Mouse (Mus musculus) stomach, embryonic 16.5 days (tissue): ENCODE results near the gene Slc7a10. TPM values are rescaled to one million over a fixed set of nuclear protein-coding genes. Genes with fewer than 3 reads are reported as not detected.

ENCODE experiments used
- ATAC-seq: fragments of 200-750 bp; cut with Nextera tagmentation; 2 replicates; pipeline ENCODE4 v1.8.0; 2017; ENCODE audit warnings: moderate number of reproducible peaks, moderate TSS enrichment; ENCODE audit not compliant: insufficient read depth, low FRiP score
- H3K27ac ChIP-seq: fragments of 300-500 bp; sonication (generic); 2 replicates; pipeline ENCODE4 v1.5.1; 2014; ENCODE audit warnings: low read length
- H3K27me3 ChIP-seq: fragments of 300-500 bp; sonication (generic); 2 replicates; pipeline ENCODE4 v1.6.1; 2014; ENCODE audit warnings: low read length, control low read depth, mixed read lengths; ENCODE audit not compliant: control insufficient read depth, insufficient read depth
- H3K36me3 ChIP-seq: fragments of 300-500 bp; sonication (generic); 2 replicates; pipeline ENCODE4 v1.6.1; 2014; ENCODE audit warnings: low read length; ENCODE audit not compliant: control insufficient read depth, insufficient read depth
- H3K4me1 ChIP-seq: fragments of 300-500 bp; sonication (generic); 2 replicates; pipeline ENCODE4 v1.6.1; 2014; ENCODE audit warnings: low read length, control low read depth, mixed read lengths; ENCODE audit not compliant: control insufficient read depth, insufficient read depth
- H3K4me2 ChIP-seq: fragments of 300-500 bp; sonication (generic); 2 replicates; pipeline ENCODE4 v1.6.1; 2014; ENCODE audit warnings: low read depth, low read length, mixed read lengths
- H3K4me3 ChIP-seq: fragments of 300-500 bp; sonication (generic); replicated peaks from 2 replicates; pipeline ENCODE4 v1.5.1; 2014; ENCODE audit warnings: mild to moderate bottlenecking, low read length
- H3K9ac ChIP-seq: fragments of 300-500 bp; sonication (generic); 2 replicates; pipeline ENCODE4 v1.6.1; 2014; ENCODE audit warnings: low read length
- H3K9me3 ChIP-seq: fragments of 300-500 bp; sonication (generic); replicated peaks from 2 replicates; pipeline ENCODE4 v1.6.1; 2016; ENCODE audit warnings: low read length, control low read depth; ENCODE audit not compliant: control insufficient read depth
- WGBS: fragments of 180-500 bp; shearing (Covaris S2); extraction: QIAGEN DNeasy Blood & Tissue Kit; methylation state at CpG from one replicate; pipeline ENCODE4 v1.1.7; 2014; 5-methylcytosine and 5-hydroxymethylcytosine counted together
- polyA plus RNA-seq: library from polyadenylated mRNA; unstranded; fragments of >200 nt; fragmentation: Nextera tagmentation; extraction: Ambion mirVana; gene quantifications from 2 replicates; pipeline ENCODE4 v1.2.1, GENCODE M21; 2015

Slc7a10 gene
- polyA plus RNA-seq, 1 experiment from 2014 or later, result 5.0 TPM

- H3K36me3 ChIP-seq, result no peaks in the 10 kb centered on the region
- 82% methylated on average over 2 of the region's 2 CpGs for WGBS
- ATAC-seq, result no peak
Measured at GRCm38 (mm10) chr7:35167925-35168324, 18.3 kb upstream of the Slc7a10 start.

DNA sequence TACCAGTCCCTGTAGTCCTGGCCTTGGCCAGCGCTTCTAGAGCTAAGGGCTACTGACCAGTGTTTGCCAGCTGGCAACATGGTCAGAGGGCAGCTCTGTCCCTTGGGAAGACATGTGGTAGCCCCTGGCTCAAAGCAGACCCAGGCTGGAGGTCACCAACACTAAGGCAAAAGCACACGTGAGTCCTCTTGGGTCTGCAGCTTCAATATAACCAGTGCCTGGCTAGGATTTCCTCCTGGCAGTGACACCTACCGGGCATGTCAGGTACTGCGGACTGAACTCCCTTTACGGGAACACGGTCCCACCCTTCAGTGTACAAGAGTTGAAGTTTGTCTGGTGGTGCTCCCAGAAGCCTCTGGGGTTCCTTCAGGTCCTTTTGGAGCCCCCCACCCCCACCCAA lies 16.8 kb upstream of the Slc7a10 start:
- ATAC-seq, result no peak
- 13% methylated on average over 6 of the region's 6 CpGs for WGBS
- no peak overlapping the region for H3K9ac ChIP-seq

More at GRCm38 (mm10) chr7:35167925-35168324, 18.3 kb upstream of the Slc7a10 start:
- H3K27ac ChIP-seq, result no peak overlapping the region
- H3K9ac ChIP-seq, result no peak overlapping the region
- H3K4me2 ChIP-seq, result no peak overlapping the region
- H3K4me1 ChIP-seq, result no peaks in the 10 kb centered on the region
- no peak overlapping the region for H3K4me3 ChIP-seq
- H3K9me3 ChIP-seq, result no peaks in the 10 kb centered on the region
- peaks cover 7% of the 10 kb centered on the region; the same call in 1 of the 2 replicates for H3K27me3 ChIP-seq

GRCm38 (mm10) chr7:35171867-35172382 lies 14.3 kb upstream of the Slc7a10 start:
- Histone ChIP-seq H3K27me3 (peaks cover 8% of the 10 kb centered on the region; the same call in 1 of the 2 replicates), H3K4me2 (peak overlapping the region; percentile 38), H3K4me3 (no peak overlapping the region), H3K4me1 (no peaks in the 10 kb centered on the region), H3K27ac (no peak overlapping the region), H3K9ac (peak overlapping the region; percentile 49; the same call in 1 of the 2 replicates), H3K36me3 (no peaks in the 10 kb centered on the region), H3K9me3 (no peaks in the 10 kb centered on the region)
- peak; percentile 57; the same call in 1 of the 2 replicates for ATAC-seq
- WGBS, result 4% methylated on average over 16 of the region's 16 CpGs

More for the DNA sequence above, 16.8 kb upstream of the Slc7a10 start:
- peaks cover 8% of the 10 kb centered on the region; the same call in 1 of the 2 replicates for H3K27me3 ChIP-seq
- H3K4me1 ChIP-seq, result no peaks in the 10 kb centered on the region
- H3K4me2 ChIP-seq, result no peak overlapping the region
- H3K4me3 ChIP-seq, result no peak overlapping the region
- H3K27ac ChIP-seq, result no peak overlapping the region
- no peaks in the 10 kb centered on the region for H3K9me3 ChIP-seq
- no peaks in the 10 kb centered on the region for H3K36me3 ChIP-seq

DNA sequence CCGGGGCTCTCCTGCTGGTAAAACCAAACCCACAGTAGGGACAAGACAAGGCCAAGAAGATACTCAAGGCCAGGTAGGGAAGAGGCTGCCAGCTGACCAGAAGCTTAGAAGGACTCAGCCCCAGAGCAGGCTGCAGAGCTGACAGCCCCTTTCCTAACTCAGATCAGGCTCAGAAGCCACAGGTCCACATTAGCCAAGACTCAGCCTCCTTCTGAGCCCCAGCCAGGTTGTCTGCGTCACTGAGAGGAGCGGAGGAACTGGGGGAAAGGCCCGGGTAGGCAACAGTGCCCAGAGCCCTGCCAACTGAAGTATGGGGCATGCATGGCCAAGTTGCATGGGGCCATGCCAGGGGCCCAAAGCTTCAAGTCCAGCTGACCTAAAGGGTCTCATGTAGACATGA lies 13.7 kb upstream of the Slc7a10 start:
- WGBS, result 68% methylated on average over 4 of the region's 4 CpGs

DNA sequence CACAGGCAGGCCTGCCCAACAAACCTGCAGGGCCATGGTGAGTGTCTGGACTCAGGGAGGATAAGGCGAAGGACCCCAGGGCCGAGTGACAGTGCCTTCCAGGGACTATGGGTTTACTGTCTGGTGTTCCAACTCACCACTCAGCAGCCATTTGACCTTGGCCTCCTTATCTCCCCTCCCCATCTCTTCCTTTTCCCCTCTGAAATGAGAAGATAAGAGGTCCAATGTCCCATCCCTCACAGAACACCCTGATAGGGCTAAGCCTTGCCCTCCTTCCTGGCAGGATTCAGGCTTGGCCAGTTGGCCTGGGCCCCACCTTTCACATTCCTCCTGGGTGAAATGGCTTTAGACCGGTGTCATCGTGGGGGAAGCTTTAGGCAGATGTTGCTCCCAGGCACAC lies 10.7 kb upstream of the Slc7a10 start:
- Histone ChIP-seq H3K27ac (no peak overlapping the region), H3K9ac (no peak overlapping the region), H3K27me3 (peaks cover 8% of the 10 kb centered on the region; the same call in 1 of the 2 replicates), H3K4me3 (no peak overlapping the region), H3K9me3 (no peaks in the 10 kb centered on the region), H3K4me2 (no peak overlapping the region), H3K4me1 (no peaks in the 10 kb centered on the region), H3K36me3 (no peaks in the 10 kb centered on the region)
- ATAC-seq, result no peak
- 78% methylated on average over 4 of the region's 4 CpGs for WGBS

More for the DNA sequence above, 13.7 kb upstream of the Slc7a10 start:
- Histone ChIP-seq H3K4me1 (no peaks in the 10 kb centered on the region), H3K36me3 (no peaks in the 10 kb centered on the region), H3K9me3 (no peaks in the 10 kb centered on the region), H3K9ac (peak overlapping the region; percentile 49; the same call in 1 of the 2 replicates), H3K27ac (no peak overlapping the region), H3K4me2 (no peak overlapping the region), H3K27me3 (peaks cover 8% of the 10 kb centered on the region; the same call in 1 of the 2 replicates), H3K4me3 (no peak overlapping the region)
- no peak for ATAC-seq

DNA sequence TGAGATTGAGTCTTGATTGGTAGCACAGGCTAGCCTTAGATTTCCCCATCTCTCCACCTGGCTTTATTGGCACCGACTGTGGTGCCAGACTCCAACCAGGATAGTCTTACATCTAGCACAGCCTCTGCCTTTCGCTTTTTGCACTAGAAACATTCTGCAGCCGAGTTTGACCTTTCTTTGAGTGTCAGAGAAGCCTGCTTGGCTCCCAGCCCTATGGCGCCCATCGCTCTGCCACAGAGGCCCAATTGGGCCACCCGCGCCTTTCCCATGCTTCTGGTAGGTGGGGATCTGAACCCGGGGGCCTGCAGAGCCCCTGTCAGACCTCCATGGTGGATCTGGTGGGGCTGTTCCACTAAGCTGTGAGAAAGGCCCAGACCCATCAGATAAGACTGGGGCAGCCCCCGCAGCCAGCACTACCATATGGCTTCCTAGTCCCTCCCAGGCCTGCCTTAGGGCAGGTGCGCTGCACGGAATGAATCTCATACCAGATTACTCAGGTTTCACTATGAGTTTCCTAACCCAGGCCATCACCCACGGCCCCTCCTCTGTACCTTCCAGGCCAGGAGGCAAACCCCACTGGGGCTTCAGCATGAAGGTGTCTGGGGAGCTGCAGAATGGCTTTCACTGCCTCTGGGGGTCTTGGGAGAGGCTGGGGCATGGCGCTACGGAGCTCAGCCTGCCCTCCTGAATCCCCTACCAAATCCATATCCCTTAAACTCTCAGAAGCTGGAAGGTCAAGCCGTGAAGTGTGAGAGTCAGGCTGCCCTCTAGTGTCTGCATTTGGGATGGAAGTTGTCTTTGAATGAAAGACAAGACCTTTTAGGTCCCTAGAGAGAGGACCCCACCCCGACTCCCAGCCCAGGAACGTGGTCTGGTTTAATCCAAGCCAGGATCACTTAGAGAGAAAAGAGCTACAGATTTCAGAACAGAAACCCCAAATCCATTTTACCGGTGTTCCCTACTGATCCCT lies 9.5 kb upstream of the Slc7a10 start:
- no peak for ATAC-seq
- no peaks in the 10 kb centered on the region for H3K9me3 ChIP-seq
- no peak overlapping the region for H3K4me3 ChIP-seq
- no peaks in the 10 kb centered on the region for H3K4me1 ChIP-seq
- WGBS, result 50% methylated on average over 18 of the region's 18 CpGs
- no peaks in the 10 kb centered on the region for H3K36me3 ChIP-seq
- H3K27ac ChIP-seq, result no peak overlapping the region
- no peak overlapping the region for H3K9ac ChIP-seq
- 0 out of 2 replicates have a peak, but pooled peaks cover 5% of the 10 kb centered on the region for H3K27me3 ChIP-seq
- no peak overlapping the region for H3K4me2 ChIP-seq

DNA sequence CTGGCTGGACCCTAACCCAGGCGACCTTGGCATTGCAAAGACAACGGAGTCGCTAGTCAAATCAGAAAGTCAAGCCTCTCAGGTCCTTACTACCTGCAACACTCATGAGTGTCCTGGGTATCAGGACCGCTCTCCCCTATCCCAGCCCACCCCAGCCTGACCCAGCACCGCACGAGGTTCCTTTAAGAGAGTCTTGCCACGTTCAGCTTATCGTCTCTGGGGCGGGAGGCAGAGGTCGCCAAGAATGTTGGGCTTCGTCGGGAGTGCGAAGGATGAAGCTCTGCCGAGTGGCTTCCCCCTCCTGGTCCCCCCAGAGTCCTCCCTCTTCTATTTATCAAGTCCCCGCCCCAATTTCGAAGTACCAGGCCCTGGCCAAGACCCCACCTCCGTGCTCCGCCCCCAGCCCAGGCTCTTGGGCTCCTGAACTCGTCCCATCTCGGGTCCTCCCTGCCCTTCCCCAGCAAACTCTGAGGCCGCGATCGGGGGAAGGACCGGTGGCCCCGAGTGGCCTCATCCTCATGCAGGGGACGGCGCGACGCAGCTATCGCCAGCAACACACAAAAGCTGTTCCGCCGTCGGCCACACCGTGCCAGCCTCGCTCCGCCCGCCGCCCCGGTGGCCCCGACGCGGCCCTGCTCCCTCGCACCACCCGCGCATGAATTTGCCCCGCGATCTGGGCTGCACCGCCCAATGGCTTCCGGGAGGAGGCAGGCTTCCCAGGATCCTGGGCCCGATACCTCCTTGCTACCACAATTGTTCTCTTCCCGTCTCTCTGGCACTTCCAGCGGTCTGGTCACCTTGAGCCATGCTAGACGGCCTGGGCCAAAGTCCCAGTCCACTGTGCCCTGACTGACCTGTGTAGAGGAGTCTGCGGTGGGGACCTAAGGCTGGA lies 1.1 kb upstream of the Slc7a10 start:
- H3K4me1 ChIP-seq, result peaks cover 16% of the 10 kb centered on the region
- peaks cover 37% of the 10 kb centered on the region for H3K27me3 ChIP-seq
- no peaks in the 10 kb centered on the region for H3K36me3 ChIP-seq
- H3K4me2 ChIP-seq, result peak overlapping the region; percentile 71
- peak overlapping the region; percentile 43 for H3K4me3 ChIP-seq
- peaks cover 12% of the 10 kb centered on the region; the same call in 1 of the 2 replicates for H3K9me3 ChIP-seq
- peak overlapping the region; percentile 57 for H3K9ac ChIP-seq
- peak; percentile 48; the same call in 1 of the 2 replicates for ATAC-seq
- H3K27ac ChIP-seq, result no peak overlapping the region
- WGBS, result 3% methylated on average over 54 of the region's 54 CpGs

GRCm38 (mm10) chr7:35189699-35190098 lies 3.5 kb downstream of the Slc7a10 start:
- Histone ChIP-seq H3K9ac (no peak overlapping the region), H3K4me1 (peaks cover 16% of the 10 kb centered on the region), H3K27me3 (peaks cover 31% of the 10 kb centered on the region), H3K27ac (no peak overlapping the region), H3K9me3 (no peaks in the 10 kb centered on the region), H3K4me3 (no peak overlapping the region), H3K4me2 (no peak overlapping the region), H3K36me3 (no peaks in the 10 kb centered on the region)
- WGBS, result 62% methylated on average over 5 of the region's 5 CpGs
- no peak for ATAC-seq
